In genomic region chrX:48044261-48044660, GRCm38 (mm10) we compare ENCODE assay signal across 24 mouse cellular contexts. TPM values are rescaled to one million over a fixed set of nuclear protein-coding genes. Genes with fewer than 3 reads are reported as not detected.
DNase-seq lines count a peak whose midpoint lies in the region; ATAC-seq and TF ChIP-seq lines count a peak whose summit lies in the region.
"Had no signal": no experiment of that assay in that cellular context is flagged by ENCODE, and none has a peak within 500 bp of the region (broad histone marks: within the 10 kb centered on the region; RNA-seq: fewer than 3 reads in every experiment).

No protein-coding gene starts in this region.

- H3K27ac ChIP-seq in heart, postnatal 0 days (ENCODE audit: low read depth): no peak overlapping the region
- no peak overlapping the region for H3K27ac ChIP-seq in heart, adult 2 months
- H3K27ac ChIP-seq: gastrocnemius, adult 2 months; heart, embryonic 15.5 days; hindbrain, embryonic 12.5 days; hindbrain, embryonic 15.5 days had no signal

- H3K4me2 ChIP-seq in heart, postnatal 0 days (ENCODE audit: low read depth, low read length): no peak overlapping the region
- H3K4me2 ChIP-seq: heart, embryonic 12.5 days; heart, embryonic 15.5 days; hindbrain, embryonic 12.5 days; hindbrain, embryonic 15.5 days had no signal

- intact Hi-C loops in heart, adult 2 months (cut with DNase I): no loop called here

- peaks cover 6% of the 10 kb centered on the region; the same call in 1 of the 2 replicates for H3K27me3 ChIP-seq in heart, postnatal 0 days (ENCODE audit: control insufficient read depth, insufficient read depth, low read length)
- H3K27me3 ChIP-seq in heart, adult 2 months (ENCODE audit: control insufficient read depth, insufficient read depth, low read length): no peaks in the 10 kb centered on the region
- peaks cover 17% of the 10 kb centered on the region for H3K27me3 ChIP-seq in Patski
- H3K27me3 ChIP-seq: heart, embryonic 15.5 days; hindbrain, embryonic 12.5 days; hindbrain, embryonic 15.5 days had no signal

- no peaks in the 10 kb centered on the region for H3K79me2 ChIP-seq in heart, adult 2 months (replicated peaks; ENCODE audit: control insufficient read depth, insufficient read depth, low read length)

- no peak overlapping the region for H3K4me3 ChIP-seq in heart, postnatal 0 days (ENCODE audit: low read depth, low read length)
- no peak overlapping the region for H3K4me3 ChIP-seq in heart, adult 2 months
- H3K4me3 ChIP-seq: gastrocnemius, adult 2 months; heart, embryonic 12.5 days; heart, embryonic 15.5 days; hindbrain, embryonic 12.5 days; hindbrain, embryonic 15.5 days had no signal

- in situ Hi-C loops in Patski (cut with MboI; ENCODE audit: low pct_unique_long_range_greater_than_20kb): no loop called here

- no peaks in the 10 kb centered on the region for H3K9me3 ChIP-seq in heart, postnatal 0 days (replicated peaks; ENCODE audit: control insufficient read depth, low read length)
- H3K9me3 ChIP-seq: heart, embryonic 12.5 days; heart, embryonic 15.5 days; hindbrain, embryonic 12.5 days; hindbrain, embryonic 15.5 days had no signal

- no peaks in the 10 kb centered on the region for H3K4me1 ChIP-seq in heart, postnatal 0 days (ENCODE audit: control insufficient read depth, insufficient read depth)
- H3K4me1 ChIP-seq in heart, adult 2 months (ENCODE audit: control insufficient read depth, insufficient read depth, low read length): no peaks in the 10 kb centered on the region; the same call in 1 of the 2 replicates
- H3K4me1 ChIP-seq: heart, embryonic 12.5 days; heart, embryonic 15.5 days; hindbrain, embryonic 12.5 days; hindbrain, embryonic 15.5 days had no signal

- 43% methylated on average over 1 of the region's 1 CpGs for WGBS in heart, postnatal 0 days
- 35% methylated on average over 1 of the region's 1 CpGs for WGBS in heart, adult 2 months

- H3K36me3 ChIP-seq in heart, postnatal 0 days (replicated peaks; ENCODE audit: control insufficient read depth, insufficient read depth, low read length): no peaks in the 10 kb centered on the region
- no peaks in the 10 kb centered on the region for H3K36me3 ChIP-seq in heart, adult 2 months (ENCODE audit: control insufficient read depth, insufficient read depth, low read length)
- H3K36me3 ChIP-seq: heart, embryonic 12.5 days; heart, embryonic 15.5 days; hindbrain, embryonic 12.5 days; hindbrain, embryonic 15.5 days had no signal

- TF ChIP-seq POLR2A in heart, adult 2 months (IDR thresholded peaks at IDR 0.05; ENCODE audit: insufficient read depth, low read depth, low read length): no peak

- TF ChIP-seq CTCF in heart, postnatal 0 days (IDR thresholded peaks at IDR 0.05; ENCODE audit: low read depth): no peak
- TF ChIP-seq CTCF in heart, adult 2 months (IDR thresholded peaks at IDR 0.05): no peak
- TF ChIP-seq CTCF in Patski (IDR thresholded peaks at IDR 0.05): no peak

- H3K9ac ChIP-seq in heart, postnatal 0 days (replicated peaks; ENCODE audit: low read depth, low read length): no peak overlapping the region
- no peak overlapping the region for H3K9ac ChIP-seq in heart, adult 2 months (ENCODE audit: low read depth, low read length)
- H3K9ac ChIP-seq: forebrain, postnatal 0 days; heart, embryonic 12.5 days; heart, embryonic 15.5 days; hindbrain, embryonic 12.5 days; hindbrain, embryonic 15.5 days had no signal

- 0 out of 2 replicates have a peak, but pooled peaks have one; percentile 31 for TF ChIP-seq EP300 in heart, postnatal 0 days (IDR thresholded peaks at IDR 0.05; ENCODE audit: low read depth)
- TF ChIP-seq EP300 in heart, adult 2 months (IDR thresholded peaks at IDR 0.05; ENCODE audit: insufficient read depth, low read depth, low read length): no peak

- CTCF ChIA-PET in Patski (lab: Charles Lee): no interaction called here

- DNase-seq in heart, postnatal 0 days (ENCODE audit: low spot score): no peak
- DNase-seq in heart, adult 2 months: no peak
- peak; percentile 10 for DNase-seq in kidney, postnatal 14 days
- no peak for DNase-seq in kidney, adult 18-20 months
- peak; percentile 76 for DNase-seq in 3T3-L1 (ENCODE audit: low read depth, low spot score)
- no peak for DNase-seq in Patski (ENCODE audit: low read depth, low spot score)
- DNase-seq in urinary bladder, adult 2 months (ENCODE audit: low spot score): no peak
- DNase-seq in layer of hippocampus, postnatal 36 days: no peak
- DNase-seq: adrenal gland, adult 8-10 months; adrenal gland, postnatal 25 days; cerebellum, adult 11-12 months; cerebellum, adult 8-10 months; cerebellum, postnatal 10 days; cerebellum, postnatal 36 days; forebrain, postnatal 0 days; gastrocnemius, adult 2 months; gastrocnemius, postnatal 14 days had no signal

- POLR2A ChIA-PET in Patski (lab: Charles Lee): no interaction called here

- 0 out of 2 replicates have a peak, but pooled peaks have one; percentile 20 for ATAC-seq in heart, postnatal 0 days (ENCODE audit: insufficient read depth, low read depth)
- ATAC-seq in Patski: peak; percentile 17
- ATAC-seq: activated CD4-positive, CD25-positive, alpha-beta regulatory T cell, adult 4 months; forebrain, embryonic 14.5 days; forebrain, postnatal 0 days; intestine, postnatal 0 days had no signal

RNA-seq across cellular contexts. Expression of gene Apln, which starts 9.6 kb away (rescaled TPM):
- total RNA-seq in heart, postnatal 0 days (2014; rRNA removed; ENCODE audit: low replicate concordance): 15.0 and 18.6 TPM in 2 replicates
- 6.3 and 7.6 TPM in 2 replicates for polyA plus RNA-seq in heart, postnatal 0 days (2015; fragmentation: Nextera tagmentation; extraction: Ambion mirVana)
- total RNA-seq in heart, adult 2 months (2021): 1 to 10 TPM; 6.6 to 8.2 TPM
- 7.8 and 7.9 TPM in 2 replicates for polyA plus RNA-seq in heart, adult 2 months (2012; rRNA removed)
- polyA plus RNA-seq in Patski (2021): 2.3 TPM
- polyA plus RNA-seq in urinary bladder, adult 2 months (2012; rRNA removed): 2.3 and 2.5 TPM in 2 replicates
- total RNA-seq in layer of hippocampus, postnatal 36 days (2021): 10 to 100 TPM; 14.0 to 18.7 TPM

Comparison
In these comparisons a context has a peak if more than half of its experiments do, and no peak if none do; other contexts are left out.
1. DNase-seq: peak in kidney, postnatal 14 days (single experiment) and 3T3-L1 (single experiment); none in heart, postnatal 0 days (single experiment), heart, adult 2 months (0 of 2), kidney, adult 18-20 months (single experiment), Patski (single experiment), urinary bladder, adult 2 months (single experiment) and layer of hippocampus, postnatal 36 days (0 of 2).